In genomic region chr19:57340900-57341742, GRCm38 (mm10) we compare ENCODE assay signal across 17 mouse cellular contexts.
"Had no signal": no experiment of that assay in that cellular context is flagged by ENCODE, and none has a peak within 500 bp of the region (broad histone marks: within the 10 kb centered on the region; RNA-seq: fewer than 3 reads in every experiment).

No protein-coding gene starts in this region.

- DNase-seq: liver; liver, embryonic 13.5 days; liver, postnatal 0 days; right cerebral cortex, postnatal 14 days; thymus, adult 2 months; thymus, postnatal 25 days; thymus, postnatal 4 days had no signal

- H3K9me3 ChIP-seq: midbrain, embryonic 13.5 days; midbrain, embryonic 15.5 days; neural tube, embryonic 12.5 days; stomach, embryonic 15.5 days had no signal

- H3K4me3 ChIP-seq: liver, embryonic 13.5 days; liver, embryonic 15.5 days; megakaryocyte, embryonic 14.5 days; midbrain, embryonic 13.5 days; midbrain, embryonic 15.5 days; neural tube, embryonic 12.5 days; stomach, embryonic 15.5 days had no signal

- H3K9ac ChIP-seq: liver, embryonic 13.5 days; liver, embryonic 15.5 days; liver, postnatal 0 days; midbrain, embryonic 13.5 days; midbrain, embryonic 15.5 days; neural tube, embryonic 12.5 days; stomach, embryonic 15.5 days had no signal

- ATAC-seq: liver, postnatal 0 days; midbrain, embryonic 13.5 days; midbrain, embryonic 15.5 days had no signal

- H3K4me2 ChIP-seq: liver, embryonic 11.5 days; liver, embryonic 13.5 days; liver, embryonic 15.5 days; midbrain, embryonic 11.5 days; midbrain, embryonic 13.5 days; midbrain, embryonic 15.5 days; neural tube, embryonic 12.5 days; stomach, embryonic 15.5 days had no signal

- H3K36me3 ChIP-seq: liver, embryonic 13.5 days; liver, embryonic 15.5 days; midbrain, embryonic 13.5 days; midbrain, embryonic 15.5 days; neural tube, embryonic 12.5 days; stomach, embryonic 15.5 days had no signal

- H3K27me3 ChIP-seq: liver, embryonic 13.5 days; liver, embryonic 15.5 days; megakaryocyte, embryonic 14.5 days; midbrain, embryonic 13.5 days; midbrain, embryonic 15.5 days; neural tube, embryonic 12.5 days; stomach, embryonic 15.5 days had no signal

- H3K27ac ChIP-seq: liver, embryonic 13.5 days; liver, embryonic 15.5 days; macrophage; midbrain, embryonic 13.5 days; midbrain, embryonic 15.5 days; neural tube, embryonic 12.5 days; stomach, embryonic 15.5 days; stomach, postnatal 0 days had no signal

- H3K4me1 ChIP-seq: liver, embryonic 15.5 days; midbrain, embryonic 13.5 days; midbrain, embryonic 15.5 days; neural tube, embryonic 12.5 days; stomach, embryonic 15.5 days had no signal
